Mouse (Mus musculus) cortical plate, adult 2 months (tissue): ENCODE measurements around the gene Hist1h2bf.

ENCODE experiments used
- CTCF ChIP-seq: fragments of 200-500 bp; IDR thresholded peaks from 2 replicates; pipeline ENCODE4 v1.5.1; 2011; ENCODE audit warnings: mild to moderate bottlenecking, control low read depth, low read length; ENCODE audit not compliant: insufficient read depth; ENCODE audit errors: extremely low read depth
- POLR2A ChIP-seq: fragments of 200-500 bp; IDR thresholded peaks from 2 replicates; pipeline ENCODE4 v1.6.1; 2011; ENCODE audit warnings: mild to moderate bottlenecking, low read length, control low read depth; ENCODE audit not compliant: insufficient read depth; ENCODE audit errors: extremely low read depth

DNA sequence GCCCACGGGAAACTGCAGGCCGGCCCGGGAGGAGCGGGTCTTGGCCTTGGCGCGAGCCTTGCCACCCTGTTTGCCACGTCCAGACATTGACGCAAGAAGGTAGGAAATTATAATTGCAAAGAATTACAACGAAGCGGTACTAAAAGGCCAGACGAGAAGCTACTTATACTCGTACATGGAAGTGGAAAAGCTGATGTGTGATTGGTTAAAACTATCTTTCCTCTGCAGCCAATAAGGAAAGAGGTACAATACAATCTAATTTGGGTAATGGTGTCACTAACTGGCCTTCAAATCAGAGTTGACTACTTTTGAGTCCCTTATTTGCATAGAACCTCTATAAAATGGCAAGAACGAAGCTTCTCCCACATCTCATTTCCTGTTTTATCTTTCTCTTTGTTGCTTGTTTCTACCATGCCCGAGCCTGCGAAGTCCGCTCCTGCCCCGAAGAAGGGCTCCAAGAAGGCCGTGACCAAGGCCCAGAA is 2.9 kb downstream of the Hist1h2bf start, which contains the start of the genes Hist1h2ae and Hist1h2bg:
- no peak for TF ChIP-seq CTCF
- TF ChIP-seq POLR2A, result peak; percentile 75
